Mouse (Mus musculus): ENCODE data around the gene Tmsb4x.
A peak's percentile ranks its signal among the peaks of the same experiment; 100 is the strongest.

The Tmsb4x gene

DNA sequence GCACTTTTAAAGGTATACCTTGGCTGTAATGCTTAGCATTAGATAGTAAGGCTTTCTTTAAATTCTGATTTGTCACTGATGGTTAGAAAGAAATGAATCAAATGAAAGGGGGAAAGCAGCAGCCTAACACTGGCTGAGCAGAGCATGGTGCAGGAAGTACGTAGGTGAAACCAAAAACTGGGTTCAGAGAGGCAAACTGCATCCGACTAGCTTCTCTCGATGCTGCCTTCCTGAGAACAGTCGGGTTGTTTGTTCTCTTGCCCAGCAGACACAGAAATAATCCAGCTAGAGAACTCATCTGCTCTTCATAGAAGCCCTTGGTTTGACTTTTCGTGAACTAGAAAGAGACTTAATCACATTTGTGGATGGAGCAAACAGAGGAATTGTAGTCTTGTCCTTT lies 26.7 kb downstream of the Tmsb4x start:
- DNase-seq (ENCODE audit: low read depth, low spot score), result no peak

DNA sequence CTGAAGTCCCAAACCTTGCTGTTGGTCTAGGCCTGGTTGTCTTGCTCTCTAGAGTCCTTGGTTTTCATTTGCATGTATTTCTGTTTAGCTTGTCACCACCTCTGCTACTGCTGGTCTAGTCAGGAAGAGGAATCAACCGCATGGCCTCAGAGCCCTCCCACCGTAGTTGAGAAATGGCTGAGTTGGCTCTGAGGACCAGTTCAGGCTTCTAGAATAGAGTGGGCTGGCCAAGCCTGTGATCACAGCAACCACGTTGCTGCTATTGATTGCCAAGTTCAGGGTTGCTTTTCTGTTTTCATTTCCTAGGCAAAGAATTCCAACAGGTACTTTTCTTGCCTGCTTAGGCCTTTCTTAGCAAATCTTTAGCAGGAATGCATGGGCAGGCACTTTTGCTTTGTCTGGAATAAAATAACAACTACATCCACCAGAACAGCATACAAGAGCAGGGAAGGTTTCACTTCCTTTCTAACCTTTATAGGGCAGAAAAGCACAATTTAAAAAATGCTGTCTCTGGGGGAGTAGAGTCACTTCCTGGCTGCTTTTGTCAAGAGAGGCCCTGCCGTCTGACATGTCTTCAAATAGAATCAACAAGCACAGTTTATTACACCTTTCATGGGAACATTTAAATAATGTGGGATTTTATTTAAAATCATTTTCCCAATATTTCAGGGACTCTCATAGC lies 29.0 kb downstream of the Tmsb4x start:
- peak; percentile 41 for DNase-seq (ENCODE audit: low read depth, low spot score)

DNA sequence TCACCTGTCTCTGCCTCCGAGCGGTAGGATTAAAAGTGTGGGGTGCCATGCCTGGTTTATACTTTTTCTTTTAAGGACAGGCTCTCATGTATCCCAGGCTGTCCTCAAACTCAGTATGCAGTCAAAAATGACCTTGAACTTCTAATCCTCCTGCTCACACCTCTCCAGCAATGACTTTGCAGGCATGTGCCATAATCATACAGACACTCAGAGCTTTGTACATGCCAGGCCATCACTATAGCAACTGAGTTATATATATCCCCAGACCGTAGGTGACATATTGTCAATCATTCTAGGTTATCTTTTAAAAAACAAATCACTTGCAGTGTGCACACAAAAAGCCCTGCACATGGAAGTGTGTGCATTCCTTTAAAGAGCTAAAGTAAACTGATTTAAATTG lies 29.6 kb downstream of the Tmsb4x start:
- DNase-seq (ENCODE audit: low read depth, low spot score), result no peak

DNA sequence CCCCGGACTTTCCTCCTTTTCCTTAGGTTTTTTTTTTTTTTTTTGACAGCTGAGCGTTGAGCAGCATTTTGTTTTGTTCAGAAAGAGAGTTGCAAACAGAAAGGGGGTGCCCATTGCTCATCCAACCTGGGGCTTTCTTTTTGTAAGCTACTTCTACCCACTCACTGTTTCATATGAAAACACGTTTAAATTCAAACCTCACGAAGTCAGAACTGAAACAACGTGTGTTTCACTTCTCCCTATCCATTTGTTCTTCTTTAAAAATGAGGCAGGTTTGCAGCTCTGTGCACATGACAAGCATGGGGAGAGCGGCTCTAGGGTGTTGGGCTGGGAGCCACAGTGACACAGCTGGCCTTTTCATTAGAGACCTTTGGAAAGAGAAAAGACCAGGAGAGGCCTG lies 33.8 kb downstream of the Tmsb4x start:
- DNase-seq (ENCODE audit: low read depth, low spot score), result peak; percentile 10

DNA sequence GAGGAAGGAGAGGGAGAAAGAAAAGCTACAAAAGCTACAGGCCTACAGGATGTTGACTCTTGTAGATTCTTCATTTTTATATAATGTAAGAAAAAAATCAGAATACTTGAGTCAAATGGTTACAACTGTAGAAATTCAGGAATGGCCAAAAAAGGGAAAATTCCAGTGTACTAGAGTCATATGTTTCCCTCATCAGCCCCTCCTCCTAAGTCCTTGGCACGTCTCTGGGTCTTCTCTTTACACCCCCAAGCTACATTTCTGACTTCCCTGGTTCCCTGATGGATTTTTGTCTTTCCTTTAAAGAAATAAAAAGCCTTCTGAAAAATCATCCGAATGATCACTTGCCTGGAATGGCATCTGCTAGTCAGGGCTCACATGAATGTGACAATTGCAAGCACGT lies 34.8 kb downstream of the Tmsb4x start:
- DNase-seq (ENCODE audit: low read depth, low spot score), result no peak

DNA sequence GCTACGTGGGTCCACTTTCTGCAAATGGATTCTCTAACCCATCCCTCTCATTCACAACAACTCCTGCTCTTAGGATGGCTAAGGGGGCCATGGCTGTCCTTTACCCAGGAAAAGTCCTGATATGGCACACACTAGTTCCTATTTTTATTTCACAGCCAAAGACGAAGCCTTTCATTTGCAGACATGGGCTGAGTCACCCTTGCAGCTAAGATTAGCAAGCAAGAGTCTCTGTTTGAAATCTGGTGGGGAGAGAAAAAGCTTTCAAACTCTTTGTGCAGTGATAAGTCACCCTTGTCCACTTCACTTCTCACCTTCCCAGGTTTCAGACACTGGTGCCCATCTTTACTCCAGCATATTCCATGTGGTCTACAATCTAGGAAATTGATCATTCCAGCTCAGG lies 36.9 kb downstream of the Tmsb4x start:
- peak; percentile 73 for DNase-seq (ENCODE audit: low read depth, low spot score)

DNA sequence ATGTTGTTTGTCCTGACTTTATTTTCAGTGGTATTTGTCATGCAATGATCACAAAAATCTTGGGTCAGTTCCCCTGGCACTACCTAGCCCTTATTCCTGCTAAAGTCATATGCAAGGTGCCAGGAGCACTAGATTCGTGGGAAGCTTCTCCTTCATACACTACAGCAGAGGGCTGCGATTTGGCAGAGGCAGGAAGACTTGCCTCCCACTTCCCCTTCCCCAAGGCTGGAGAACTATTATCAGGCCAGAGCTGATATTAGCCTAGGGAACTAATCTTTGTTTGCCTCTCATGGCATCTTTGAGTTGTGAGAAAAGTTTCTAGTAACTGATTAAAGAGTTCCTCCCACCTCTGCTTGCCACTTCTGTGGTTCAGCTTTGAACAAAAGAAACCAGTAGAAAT lies 37.8 kb downstream of the Tmsb4x start:
- DNase-seq (ENCODE audit: low read depth, low spot score), result no peak

DNA sequence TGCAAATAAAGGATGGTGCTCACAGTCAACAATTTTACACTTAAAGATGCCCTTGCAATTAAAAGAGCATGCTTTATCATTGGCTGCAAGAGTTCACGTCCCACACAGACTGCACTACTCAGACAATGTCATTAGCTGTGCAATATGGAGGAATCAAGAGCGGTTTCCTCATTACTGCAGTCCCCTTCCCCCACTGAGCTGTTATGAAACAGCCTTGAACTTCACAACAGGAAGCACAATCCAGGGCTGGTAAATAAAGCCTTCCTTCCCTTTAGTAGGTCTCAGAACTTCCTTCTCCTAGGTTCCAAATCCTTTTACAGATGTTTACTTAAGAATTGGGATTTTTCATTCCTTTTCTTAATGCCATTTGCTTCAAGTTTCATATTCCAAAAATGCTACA lies 41.8 kb downstream of the Tmsb4x start:
- DNase-seq (ENCODE audit: low read depth, low spot score), result peak; percentile 36

DNA sequence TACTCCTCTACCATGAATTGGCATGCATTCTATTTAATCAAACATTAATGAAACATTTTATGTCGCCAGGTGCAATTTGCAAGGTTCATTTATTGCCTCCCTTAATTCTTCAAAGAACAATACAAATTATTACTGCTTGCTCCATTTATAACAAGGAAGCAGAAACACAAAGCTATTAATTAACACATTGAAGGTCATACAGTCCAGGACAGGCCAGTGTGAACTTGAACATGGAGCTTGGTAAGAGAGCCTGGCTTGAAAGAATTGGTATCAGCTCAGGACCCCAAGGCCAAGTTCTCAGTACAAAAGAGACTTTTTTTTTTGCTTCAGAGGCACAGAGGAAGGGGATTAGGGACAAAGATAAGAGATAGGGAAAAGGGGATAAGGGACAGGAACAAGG lies 43.1 kb downstream of the Tmsb4x start:
- no peak for DNase-seq (ENCODE audit: low read depth, low spot score)

DNA sequence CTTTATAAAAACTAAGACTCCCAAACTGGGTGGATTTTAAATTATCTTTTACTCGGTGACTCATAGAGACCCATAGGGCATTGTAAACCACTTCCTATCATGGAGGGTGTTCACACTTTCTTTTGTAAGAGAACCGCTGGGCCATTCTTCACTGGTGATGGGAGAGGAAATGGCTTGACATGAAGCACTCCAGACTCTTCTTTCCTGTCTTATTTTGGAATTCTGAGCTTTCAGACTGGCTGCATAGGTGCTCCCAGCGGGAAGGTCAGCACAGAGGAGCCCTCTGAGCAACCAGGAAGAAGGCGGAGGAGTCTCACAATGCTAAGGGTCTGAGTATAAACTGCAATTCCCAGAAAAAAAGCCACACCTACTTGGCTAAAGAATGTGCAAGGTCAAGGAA lies 51.4 kb downstream of the Tmsb4x start:
- DNase-seq (ENCODE audit: low read depth, low spot score), result no peak
